Mouse (Mus musculus) CD4-positive, CD25-positive, alpha-beta regulatory T cell, adult 4 months (primary cell): Measurements from ENCODE around the gene Slit3. TPM values are rescaled to one million over a fixed set of nuclear protein-coding genes. Genes with fewer than 3 reads are reported as not detected.

ENCODE experiments used
- ATAC-seq: one replicate; pipeline ENCODE4 v1.8.0; 2017
- polyA plus RNA-seq, 2 experiments: library from polyadenylated mRNA; unstranded; fragments of 100-300 nt; shearing (Covaris generic); gene quantifications; one replicate each; pipeline ENCODE4 v1.2.1; 2017

Slit3 gene
- polyA plus RNA-seq, 2 experiments from 2014 or later: not detected

GRCm38 (mm10) chr11:35407341-35408154 lies 286.5 kb downstream of the Slit3 start:
- no peak for ATAC-seq

DNA sequence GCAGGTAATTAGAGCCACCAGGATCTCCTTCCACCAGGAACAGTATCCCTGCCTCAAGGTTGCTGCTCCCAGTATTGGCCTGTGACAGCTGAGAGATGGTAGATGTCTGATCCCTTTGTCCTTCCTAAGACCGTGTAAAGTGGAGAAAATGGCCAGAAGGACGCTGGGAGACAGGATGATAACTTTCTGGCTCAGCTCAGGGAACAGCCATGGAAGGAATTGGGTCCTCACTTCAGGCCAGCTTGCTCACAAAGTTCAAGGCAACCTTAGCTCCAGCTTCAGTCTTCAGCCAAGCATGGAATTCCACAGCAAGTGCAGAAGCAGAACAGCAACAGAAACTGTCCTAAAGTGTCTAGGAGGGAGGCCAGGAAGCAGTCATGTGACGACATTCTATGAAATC lies 289.4 kb downstream of the Slit3 start:
- ATAC-seq: no peak

- ATAC-seq: no peak
These were observed 294.9 kb downstream of the Slit3 start for GRCm38 (mm10) chr11:35415768-35416401.

DNA sequence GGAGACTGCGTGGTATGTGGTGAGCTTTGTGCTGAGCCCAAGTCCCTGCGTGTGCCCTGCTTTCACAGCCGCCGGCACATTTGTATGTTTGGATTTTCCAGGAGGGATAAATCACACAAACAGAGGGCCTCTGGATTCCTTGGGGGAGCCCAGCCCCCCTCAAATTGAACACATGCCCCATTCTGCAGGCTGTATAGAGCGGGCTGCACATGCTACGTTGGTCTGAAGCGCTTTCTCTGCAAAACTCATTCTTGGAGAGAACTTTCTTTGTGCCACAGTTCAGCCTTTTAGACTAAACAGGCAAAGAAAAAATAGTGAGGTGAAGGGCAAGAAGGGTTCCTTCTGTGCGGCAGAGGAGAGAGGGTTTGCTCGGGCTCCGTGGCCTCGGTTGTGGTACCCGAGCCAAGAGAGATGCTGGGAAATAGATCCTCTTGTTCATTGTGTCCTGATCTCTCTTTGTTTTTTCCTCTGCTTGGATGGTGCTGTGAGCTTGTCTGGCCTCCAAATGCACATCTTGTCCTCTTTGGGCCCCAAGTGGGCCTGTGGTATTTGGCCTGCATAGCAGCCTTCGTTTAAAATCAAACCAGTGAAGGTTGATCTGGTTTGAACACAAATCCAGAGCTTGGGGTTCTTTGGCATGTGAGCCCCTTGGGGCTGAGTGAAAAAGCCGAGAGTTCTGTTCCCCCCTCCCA lies 295.5 kb downstream of the Slit3 start:
- ATAC-seq: no peak

DNA sequence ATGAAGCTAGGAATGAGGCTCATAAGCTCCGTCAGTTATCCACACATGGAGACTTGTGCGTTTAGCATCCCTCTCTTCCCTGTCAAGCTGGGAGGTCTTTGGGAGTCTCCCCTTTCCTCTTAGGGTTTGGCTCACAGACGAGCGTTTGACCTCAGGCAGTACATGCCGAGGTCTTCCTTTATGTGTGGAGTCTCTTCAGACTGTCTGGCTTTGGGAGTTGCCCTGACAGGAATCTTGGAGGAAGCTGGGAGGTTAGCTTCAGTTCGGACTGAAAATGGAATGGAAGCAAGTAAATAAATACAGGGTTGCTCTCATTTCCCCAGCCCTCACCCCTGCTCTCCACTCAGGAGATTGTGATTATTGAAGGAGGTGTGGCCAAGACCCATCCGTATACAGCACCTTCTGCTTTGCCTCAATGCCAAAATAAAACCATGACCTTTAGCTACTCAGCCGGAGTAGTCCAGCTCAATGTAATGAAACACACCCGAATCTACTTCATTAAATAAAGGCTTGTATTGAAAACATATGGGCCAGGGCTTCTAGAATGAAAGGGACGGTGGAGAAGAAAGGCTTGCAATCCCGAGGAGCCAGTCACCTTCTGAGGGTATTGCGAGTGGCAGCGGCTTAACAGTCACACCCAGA lies 297.0 kb downstream of the Slit3 start:
- no peak for ATAC-seq

- ATAC-seq: no peak
These were observed 298.0 kb downstream of the Slit3 start for GRCm38 (mm10) chr11:35419013-35419412.

DNA sequence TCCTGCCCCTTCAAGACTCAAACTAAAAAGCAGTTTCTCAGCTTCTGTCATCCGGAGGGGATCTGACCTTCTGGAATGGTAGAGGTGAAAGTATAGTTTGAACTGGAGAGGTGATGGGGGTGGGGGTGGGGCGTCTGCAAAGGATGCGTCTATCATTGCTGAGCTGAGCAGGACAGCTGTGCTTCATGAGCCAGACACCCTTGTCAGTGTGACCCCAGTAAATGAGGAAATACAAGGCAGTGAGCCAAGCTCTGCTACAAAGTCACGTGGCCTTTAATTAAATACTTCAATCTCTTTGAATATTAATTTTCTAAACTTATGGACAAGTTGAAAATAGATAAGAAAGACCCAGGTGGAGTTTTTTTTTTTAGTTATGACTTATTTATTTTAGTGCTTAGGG lies 300.7 kb downstream of the Slit3 start:
- no peak for ATAC-seq

GRCm38 (mm10) chr11:35428036-35428435 lies 307.0 kb downstream of the Slit3 start:
- no peak for ATAC-seq

DNA sequence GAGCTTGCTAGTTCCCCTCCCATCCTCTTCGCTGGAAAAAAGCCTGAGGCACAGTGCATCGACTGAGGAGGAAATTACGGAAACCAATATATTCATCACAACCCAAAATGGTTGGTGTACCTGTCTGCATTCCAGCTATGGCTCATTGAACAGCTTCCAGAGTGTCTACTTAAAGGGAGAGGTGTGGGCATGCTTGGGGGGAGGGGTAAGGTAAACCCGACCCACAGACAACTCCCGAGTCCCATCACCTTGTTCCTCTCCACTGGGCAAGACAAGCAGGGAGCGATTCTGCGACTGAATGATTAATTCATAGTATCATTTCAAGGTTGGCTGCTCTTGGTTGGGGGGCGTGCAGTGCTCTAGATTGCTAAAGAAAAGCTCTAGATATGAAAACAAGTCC lies 310.1 kb downstream of the Slit3 start:
- ATAC-seq: no peak

GRCm38 (mm10) chr11:35437510-35437909 lies 316.5 kb downstream of the Slit3 start:
- no peak for ATAC-seq

GRCm38 (mm10) chr11:35440186-35440585 lies 319.2 kb downstream of the Slit3 start:
- ATAC-seq: no peak

GRCm38 (mm10) chr11:35444489-35445100 lies 323.6 kb downstream of the Slit3 start:
- ATAC-seq: no peak

- no peak for ATAC-seq
These were observed 326.9 kb downstream of the Slit3 start for GRCm38 (mm10) chr11:35447951-35448350.

DNA sequence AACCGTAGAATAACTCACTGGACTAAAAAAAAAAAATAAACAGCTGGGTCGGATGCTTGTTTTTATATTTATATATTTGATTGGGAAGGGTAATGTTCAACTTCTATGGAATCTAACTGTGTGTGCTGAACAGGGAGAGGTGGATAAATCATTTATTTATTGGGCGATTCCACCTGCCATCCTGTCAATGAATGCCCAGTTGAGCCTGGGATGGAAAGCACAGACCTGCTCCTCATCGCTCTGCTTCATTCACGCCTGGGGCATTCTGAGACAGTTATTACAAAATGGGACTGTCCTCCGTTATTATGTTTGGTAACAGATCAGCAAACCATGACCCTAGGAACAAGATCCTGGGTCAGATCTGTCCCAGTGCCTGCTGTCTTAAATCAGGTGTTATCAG lies 328.2 kb downstream of the Slit3 start:
- ATAC-seq: no peak

DNA sequence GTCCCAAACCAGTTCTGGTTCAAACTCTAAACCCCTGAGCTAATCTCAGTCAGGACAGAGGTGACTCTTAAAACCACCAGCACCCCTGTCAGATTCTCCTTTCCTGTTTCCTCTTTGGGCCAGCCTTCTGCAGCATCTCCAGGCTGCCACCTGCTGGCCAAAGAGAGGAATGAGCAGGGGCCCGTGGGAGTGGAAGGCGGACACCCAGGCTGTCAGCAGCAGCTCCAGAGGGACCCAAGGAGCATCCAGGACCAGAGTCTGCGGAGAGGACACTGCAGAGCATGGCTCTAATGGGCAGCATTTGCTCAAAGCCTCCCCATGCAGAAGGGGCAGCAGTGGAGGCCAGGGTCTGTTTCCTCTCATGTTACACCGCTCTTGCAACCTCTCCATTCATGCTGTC lies 330.6 kb downstream of the Slit3 start:
- no peak for ATAC-seq

- no peak for ATAC-seq
These were observed 331.4 kb downstream of the Slit3 start for GRCm38 (mm10) chr11:35452413-35452812.

DNA sequence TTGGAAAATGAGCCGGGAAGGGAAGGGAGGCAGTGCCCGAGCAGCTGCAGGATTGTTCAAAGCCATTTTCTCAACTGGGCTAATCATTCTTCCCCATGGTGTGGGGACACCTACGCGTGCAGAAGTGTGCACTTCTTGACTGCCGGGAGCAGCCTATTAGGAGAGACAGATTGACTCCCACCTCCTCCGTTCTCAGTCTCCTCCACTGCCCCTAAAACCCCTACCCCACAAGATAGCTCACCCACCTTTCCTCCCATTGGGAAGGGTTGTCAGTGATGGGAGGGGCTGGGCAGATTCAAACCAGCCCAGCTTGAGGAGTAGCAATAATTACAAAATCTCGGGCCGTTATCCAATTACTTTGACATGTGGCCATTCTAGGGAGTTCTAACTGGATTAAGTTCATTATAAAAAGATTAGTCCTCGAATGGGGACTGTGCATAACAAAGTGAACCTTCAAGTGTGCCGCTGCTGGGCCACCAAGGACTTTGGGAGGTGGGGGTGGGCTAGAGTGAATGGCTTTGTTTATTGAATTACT lies 333.2 kb downstream of the Slit3 start:
- no peak for ATAC-seq

DNA sequence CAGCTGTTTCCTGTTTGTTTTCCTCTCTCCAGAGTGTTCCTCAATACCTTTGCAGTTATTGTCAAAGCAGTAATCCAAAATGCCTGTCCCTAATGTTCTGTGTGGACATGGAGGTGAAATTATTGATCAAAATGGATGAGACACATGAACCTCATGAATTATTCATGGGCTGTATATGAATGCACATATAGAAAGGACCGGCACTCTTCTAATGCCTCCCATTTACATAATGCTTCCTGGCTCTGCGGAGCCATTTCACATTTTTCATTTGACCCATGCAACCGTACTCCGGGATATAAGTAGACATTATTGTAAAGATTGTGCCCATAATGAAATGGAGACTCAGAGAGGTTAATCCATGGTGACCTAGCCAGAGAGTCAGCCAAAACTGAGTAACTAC lies 333.8 kb downstream of the Slit3 start:
- no peak for ATAC-seq

GRCm38 (mm10) chr11:35458068-35458467 lies 337.0 kb downstream of the Slit3 start:
- ATAC-seq: no peak

- ATAC-seq: no peak
These were observed 345.7 kb downstream of the Slit3 start for GRCm38 (mm10) chr11:35466701-35467100.

DNA sequence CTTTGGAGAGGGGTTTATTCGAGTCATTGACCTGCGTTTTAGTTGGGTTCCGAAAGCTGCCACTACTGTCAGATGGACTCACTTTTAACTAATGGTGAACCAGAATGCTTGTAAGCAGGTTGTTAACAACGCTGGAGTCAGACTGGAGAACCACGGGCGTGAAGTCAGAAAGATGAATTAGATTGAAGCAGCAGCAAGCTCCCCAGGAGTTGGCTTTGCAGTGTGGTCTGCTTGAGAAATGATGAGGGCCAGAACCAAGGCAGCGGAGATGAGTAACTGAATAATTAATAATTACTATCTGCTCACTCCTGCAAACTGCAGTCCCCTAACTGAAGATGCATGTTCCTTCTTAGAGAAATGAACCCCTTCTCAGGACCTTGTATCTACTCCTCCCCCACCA lies 347.8 kb downstream of the Slit3 start:
- ATAC-seq: no peak

- no peak for ATAC-seq
These were observed 348.9 kb downstream of the Slit3 start for GRCm38 (mm10) chr11:35469940-35470339.
